Mouse (Mus musculus): ENCODE data around the gene Arl4d. TPM values are rescaled to one million over a fixed set of nuclear protein-coding genes. Genes with fewer than 3 reads are reported as not detected.
A peak's percentile ranks its signal among the peaks of the same experiment; 100 is the strongest.
"Not testable (repeated sequence)": the region's sequence is repeated elsewhere in the genome, so short reads cannot be mapped to it uniquely, and the experiment has no call there.

Arl4d gene
- polyA plus RNA-seq, 1 experiment from 2014 or later = 10.9 TPM

DNA sequence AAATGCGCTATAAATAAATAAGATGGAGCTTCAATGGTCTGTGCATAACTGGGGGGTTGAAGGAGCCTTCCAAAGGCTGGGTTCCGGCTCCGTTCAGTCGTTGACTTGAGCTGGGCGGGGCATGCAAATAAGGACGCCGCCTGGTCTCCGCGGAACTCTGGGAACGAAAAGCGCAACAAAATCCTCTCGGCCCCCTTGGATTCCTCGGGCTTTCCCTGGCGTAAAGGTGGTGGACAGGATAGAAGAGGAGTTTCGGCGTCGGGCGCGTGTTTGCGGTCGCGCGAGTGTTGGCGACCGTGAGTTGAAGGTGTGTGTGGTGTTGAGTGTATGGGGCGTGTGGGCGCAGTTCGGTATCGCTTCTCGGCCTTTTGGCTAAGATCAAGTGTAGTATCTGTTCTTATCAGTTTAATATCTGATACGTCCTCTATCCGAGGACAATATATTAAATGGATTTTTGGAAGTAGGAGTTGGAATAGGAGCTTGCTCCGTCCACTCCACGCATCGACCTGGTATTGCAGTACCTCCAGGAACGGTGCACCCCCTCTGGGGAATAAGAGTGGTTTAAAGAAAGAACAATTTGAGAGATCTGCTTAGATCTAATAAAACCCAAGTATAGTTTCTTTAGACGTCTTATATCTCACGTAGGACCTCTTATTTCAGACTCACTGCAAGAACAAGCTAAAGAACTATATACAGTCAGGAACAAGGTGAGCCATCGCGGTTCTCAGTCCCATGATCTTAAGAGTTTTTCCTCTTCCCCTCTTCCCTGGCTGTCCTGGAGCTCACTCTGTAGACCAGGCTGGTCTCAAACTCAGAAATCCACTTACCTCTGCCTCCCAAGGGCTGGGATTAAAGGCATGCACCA is 7.2 kb upstream of the Arl4d start:
- not testable (repeated sequence) for H3K36me3 ChIP-seq; H3K27me3 ChIP-seq (ENCODE audit: insufficient read depth, poor library complexity, severe bottlenecking); H3K9me3 ChIP-seq
- Histone ChIP-seq H3K4me1 (peaks cover 11% of the 10 kb centered on the region), H3K27ac (peak overlapping the region; percentile 96), H3K4me3 (peak overlapping the region; percentile 46)
- WGBS = 0% methylated on average over 38 of the region's 40 CpGs
- DNase-seq (ENCODE audit: low spot score) = peak; percentile 94

DNA sequence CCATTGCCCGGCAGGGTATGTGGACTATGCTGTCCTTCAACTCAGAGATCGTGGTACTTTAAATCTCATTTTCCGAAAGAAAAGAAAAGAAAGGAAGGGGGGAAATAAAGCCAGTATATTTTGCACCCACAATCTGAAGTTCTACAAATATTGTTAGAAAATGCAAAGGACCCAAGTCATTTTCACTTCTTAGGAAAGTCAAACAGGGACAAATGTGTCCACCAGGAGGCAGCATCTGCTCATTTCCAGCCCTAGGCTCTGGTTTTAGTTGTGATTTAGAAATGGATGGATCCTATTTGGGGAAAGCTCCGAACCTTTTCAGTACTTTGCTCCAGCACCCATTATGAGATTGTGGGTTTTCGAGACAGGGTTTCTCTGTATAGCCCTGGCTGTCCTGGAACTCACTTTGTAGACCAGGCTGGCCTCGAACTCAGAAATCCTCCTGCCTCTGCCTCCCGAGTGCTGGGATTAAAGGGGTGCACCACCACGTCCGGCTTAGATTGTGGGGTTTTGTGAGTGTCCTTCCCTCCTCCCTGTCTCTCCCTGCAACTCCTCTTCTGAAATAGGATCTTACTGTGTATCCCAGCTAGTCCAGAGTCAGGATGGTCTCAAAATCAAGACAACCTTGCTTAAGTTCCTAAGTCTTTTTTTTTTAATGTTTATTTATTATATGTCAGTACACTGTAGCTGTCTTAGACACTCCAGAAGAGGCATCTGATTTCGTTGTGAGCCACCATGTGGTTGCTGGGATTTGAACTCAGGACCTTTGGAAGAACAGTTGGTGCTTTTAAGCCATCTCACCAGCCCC is 6.4 kb upstream of the Arl4d start:
- Histone ChIP-seq H3K36me3 (no peaks in the 10 kb centered on the region), H3K4me3 (no peak overlapping the region), H3K4me1 (peaks cover 19% of the 10 kb centered on the region), H3K27ac (no peak overlapping the region), H3K27me3 (ENCODE audit: insufficient read depth, poor library complexity, severe bottlenecking) (no peaks in the 10 kb centered on the region), H3K9me3 (no peaks in the 10 kb centered on the region)
- no peak for DNase-seq (ENCODE audit: low spot score)
- 30% methylated on average over 10 of the region's 10 CpGs for WGBS

DNA sequence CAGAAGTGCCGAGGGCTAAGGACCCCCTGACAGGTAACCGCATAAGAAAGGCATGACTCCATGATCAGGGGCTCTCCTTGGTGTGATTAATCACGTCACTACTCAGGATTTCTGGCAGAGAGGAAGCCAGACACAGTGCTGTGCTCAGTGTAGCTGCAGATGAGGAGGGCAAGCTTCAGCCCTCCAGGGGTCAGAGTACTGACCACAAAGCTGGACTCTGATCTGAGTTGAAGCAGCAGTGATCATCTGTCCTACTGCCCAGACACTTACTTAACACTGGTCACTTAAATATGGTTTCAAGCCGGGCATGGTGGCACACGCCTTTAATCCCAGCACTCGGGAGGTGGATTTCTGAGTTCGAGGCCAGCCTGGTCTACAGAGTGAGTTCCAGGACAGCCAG is 4.2 kb upstream of the Arl4d start:
- Histone ChIP-seq H3K27ac (no peak overlapping the region), H3K4me1 (peaks cover 31% of the 10 kb centered on the region), H3K9me3 (no peaks in the 10 kb centered on the region), H3K36me3 (no peaks in the 10 kb centered on the region), H3K27me3 (ENCODE audit: insufficient read depth, poor library complexity, severe bottlenecking) (no peaks in the 10 kb centered on the region), H3K4me3 (no peak overlapping the region)
- DNase-seq (ENCODE audit: low spot score) = no peak
- WGBS = 59% methylated on average over 7 of the region's 7 CpGs

DNA sequence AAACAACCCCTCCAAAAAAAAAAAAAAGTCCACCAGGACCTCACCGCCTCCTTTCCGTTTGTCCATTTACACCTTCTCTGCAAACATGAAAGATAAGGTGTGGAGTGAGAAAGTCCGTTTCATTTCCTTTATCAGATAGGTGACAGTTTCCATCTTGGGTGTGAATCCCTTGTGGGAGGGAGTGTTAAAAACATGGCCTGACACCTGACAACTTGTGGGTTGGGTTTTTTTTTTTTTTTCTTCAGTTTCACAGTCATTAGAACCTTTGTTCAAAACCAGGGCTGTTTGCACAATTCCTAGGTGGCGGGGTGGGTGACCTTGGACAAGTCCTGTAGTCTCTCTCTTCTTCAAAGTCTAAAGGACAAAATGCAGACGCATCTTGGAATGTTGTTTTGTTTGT is 3.6 kb upstream of the Arl4d start:
- Histone ChIP-seq H3K4me1 (peaks cover 36% of the 10 kb centered on the region), H3K27ac (no peak overlapping the region)
- 27% methylated on average over 5 of the region's 5 CpGs for WGBS

DNA sequence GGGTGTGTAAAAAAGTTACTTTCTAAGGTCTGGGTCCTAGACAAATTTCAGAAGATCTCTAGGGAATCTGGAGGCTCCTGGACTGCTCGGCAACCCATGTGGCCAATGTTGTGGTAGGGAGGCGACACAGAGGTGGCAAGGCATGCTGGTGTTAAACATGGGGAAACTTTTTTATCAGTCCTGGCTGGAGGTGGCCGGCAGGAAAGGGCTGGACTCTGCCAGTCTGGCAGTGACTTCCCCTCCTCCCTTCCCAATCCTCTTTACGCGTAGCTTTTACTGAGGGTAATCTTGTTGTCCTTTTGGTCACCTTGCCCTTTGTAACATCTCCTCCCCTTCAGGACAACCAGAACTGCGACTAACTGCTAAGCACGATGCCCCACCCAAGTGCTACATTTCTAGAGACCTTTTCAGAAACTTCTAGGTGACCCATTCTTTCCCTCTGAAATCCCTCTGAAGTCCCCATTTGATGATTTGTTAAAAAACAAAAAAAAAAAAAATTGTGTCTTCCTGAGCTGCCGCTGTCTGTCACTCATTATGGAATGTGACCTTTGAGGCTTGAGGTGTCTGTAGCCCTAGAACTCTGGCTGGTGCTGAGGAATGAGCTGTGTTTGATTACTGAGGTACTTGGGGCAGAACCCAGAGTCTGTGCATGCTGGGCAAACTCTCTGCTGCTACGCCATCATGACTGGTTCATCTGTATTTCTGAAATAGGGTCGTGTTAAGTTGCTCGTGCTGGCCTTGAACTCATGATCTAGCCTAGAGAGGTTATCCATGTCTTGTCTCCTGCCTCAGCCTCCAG is 1.9 kb upstream of the Arl4d start:
- Histone ChIP-seq H3K4me1 (peaks cover 45% of the 10 kb centered on the region), H3K27ac (peak overlapping the region; percentile 70), H3K4me3 (no peak overlapping the region), H3K9me3 (no peaks in the 10 kb centered on the region), H3K36me3 (no peaks in the 10 kb centered on the region), H3K27me3 (ENCODE audit: insufficient read depth, poor library complexity, severe bottlenecking) (no peaks in the 10 kb centered on the region; the same call in 1 of the 2 replicates)
- peak; percentile 71 for DNase-seq (ENCODE audit: low spot score)
- 26% methylated on average over 11 of the region's 11 CpGs for WGBS

More for the DNA sequence above, 3.6 kb upstream of the Arl4d start:
- Histone ChIP-seq H3K36me3 (no peaks in the 10 kb centered on the region), H3K9me3 (no peaks in the 10 kb centered on the region), H3K4me3 (no peak overlapping the region), H3K27me3 (ENCODE audit: insufficient read depth, poor library complexity, severe bottlenecking) (no peaks in the 10 kb centered on the region; the same call in 1 of the 2 replicates)
- no peak for DNase-seq (ENCODE audit: low spot score)

DNA sequence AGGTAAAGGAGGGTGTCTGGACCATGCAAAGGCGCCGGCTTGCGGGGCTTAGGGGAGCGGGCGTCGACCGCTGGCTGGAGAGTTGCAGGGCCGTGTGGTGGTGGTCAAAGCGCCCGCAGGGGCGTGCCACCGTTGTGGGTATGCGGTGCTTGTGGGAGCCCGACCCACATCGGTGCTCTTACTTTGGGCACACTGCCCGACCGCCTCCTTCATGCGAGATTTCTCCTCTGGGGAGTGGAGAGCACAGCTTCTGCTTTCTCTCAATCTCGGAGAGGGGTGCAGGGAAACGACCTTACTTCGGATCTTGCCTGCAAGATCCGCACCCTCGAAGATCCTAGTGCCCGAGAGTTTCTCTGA is 273 bp downstream of the Arl4d start:
- H3K27ac ChIP-seq = peak overlapping the region; percentile 82
- WGBS = under 1% methylated on average over 24 of the region's 24 CpGs
- H3K4me1 ChIP-seq = peaks cover 67% of the 10 kb centered on the region

DNA sequence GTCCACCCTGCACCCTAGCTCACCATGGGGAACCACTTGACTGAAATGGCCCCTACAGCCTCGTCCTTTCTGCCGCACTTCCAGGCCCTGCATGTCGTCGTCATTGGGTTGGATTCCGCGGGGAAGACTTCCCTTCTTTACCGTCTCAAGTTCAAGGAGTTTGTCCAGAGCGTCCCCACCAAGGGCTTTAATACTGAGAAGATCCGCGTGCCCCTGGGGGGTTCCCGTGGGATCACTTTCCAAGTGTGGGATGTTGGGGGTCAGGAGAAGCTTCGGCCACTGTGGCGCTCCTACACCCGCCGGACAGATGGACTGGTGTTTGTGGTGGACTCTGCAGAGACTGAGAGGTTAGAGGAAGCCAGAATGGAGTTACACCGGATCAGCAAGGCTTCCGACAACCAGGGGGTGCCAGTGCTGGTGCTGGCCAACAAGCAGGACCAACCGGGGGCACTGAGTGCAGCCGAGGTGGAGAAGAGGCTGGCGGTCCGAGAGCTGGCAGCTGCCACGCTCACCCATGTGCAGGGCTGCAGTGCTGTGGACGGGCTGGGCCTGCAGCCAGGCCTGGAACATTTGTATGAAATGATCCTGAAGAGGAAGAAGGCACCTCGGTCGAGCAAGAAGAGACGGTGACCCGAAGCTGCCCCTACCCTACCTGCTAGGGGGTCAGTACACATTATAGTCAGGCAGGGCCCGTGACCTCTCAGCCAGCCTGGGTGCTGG is 1.4 kb downstream of the Arl4d start:
- 54% methylated on average over 28 of the region's 28 CpGs for WGBS
- H3K4me1 ChIP-seq = peaks cover 67% of the 10 kb centered on the region
- H3K4me3 ChIP-seq = peak overlapping the region; percentile 67
- H3K9me3 ChIP-seq = no peaks in the 10 kb centered on the region
- H3K36me3 ChIP-seq = no peaks in the 10 kb centered on the region
- DNase-seq (ENCODE audit: low spot score) = no peak
- H3K27ac ChIP-seq = peak overlapping the region; percentile 42
- no peaks in the 10 kb centered on the region; the same call in 1 of the 2 replicates for H3K27me3 ChIP-seq (ENCODE audit: insufficient read depth, poor library complexity, severe bottlenecking)

More for the DNA sequence above, 273 bp downstream of the Arl4d start:
- Histone ChIP-seq H3K9me3 (no peaks in the 10 kb centered on the region), H3K27me3 (ENCODE audit: insufficient read depth, poor library complexity, severe bottlenecking) (no peaks in the 10 kb centered on the region; the same call in 1 of the 2 replicates), H3K4me3 (peak overlapping the region; percentile 67), H3K36me3 (no peaks in the 10 kb centered on the region)
- no peak for DNase-seq (ENCODE audit: low spot score)

DNA sequence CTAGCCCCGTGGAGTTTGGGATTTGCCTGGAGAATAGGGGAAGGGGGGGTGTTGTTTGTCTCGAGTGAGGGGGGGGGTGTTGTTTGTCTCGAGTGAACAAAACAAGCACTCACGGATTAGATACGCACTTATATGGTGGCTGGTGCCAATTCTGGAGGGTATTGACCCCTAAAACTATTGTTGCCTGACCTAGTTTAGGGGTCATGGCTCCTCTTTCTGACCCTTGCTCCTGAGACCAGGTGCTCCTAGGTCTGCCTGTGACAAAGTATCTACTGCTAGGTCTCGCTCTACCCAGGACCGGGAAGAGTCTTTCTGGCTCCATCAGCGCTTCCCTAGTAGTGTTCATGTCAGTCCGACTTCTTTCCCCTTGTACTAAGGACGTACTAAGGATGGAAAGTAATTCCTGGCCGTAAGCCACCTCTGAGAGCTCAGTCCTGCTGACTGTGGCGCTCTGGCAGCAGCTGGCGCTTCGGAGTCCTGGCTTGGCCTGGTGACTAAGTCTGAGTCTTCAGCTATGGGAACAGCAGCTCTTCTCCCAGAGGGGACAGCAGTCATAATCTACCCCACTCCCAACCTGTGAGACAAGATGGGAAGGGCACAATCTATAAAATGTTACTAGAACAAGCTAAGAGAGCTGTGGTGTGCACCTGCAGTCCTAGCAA is 2.7 kb downstream of the Arl4d start:
- no peak for DNase-seq (ENCODE audit: low spot score)
- Histone ChIP-seq H3K4me3 (peak overlapping the region; percentile 39), H3K4me1 (peaks cover 70% of the 10 kb centered on the region), H3K36me3 (no peaks in the 10 kb centered on the region), H3K27ac (peak overlapping the region; percentile 69), H3K27me3 (ENCODE audit: insufficient read depth, poor library complexity, severe bottlenecking) (no peaks in the 10 kb centered on the region; the same call in 1 of the 2 replicates), H3K9me3 (no peaks in the 10 kb centered on the region)
- 55% methylated on average over 14 of the region's 14 CpGs for WGBS

DNA sequence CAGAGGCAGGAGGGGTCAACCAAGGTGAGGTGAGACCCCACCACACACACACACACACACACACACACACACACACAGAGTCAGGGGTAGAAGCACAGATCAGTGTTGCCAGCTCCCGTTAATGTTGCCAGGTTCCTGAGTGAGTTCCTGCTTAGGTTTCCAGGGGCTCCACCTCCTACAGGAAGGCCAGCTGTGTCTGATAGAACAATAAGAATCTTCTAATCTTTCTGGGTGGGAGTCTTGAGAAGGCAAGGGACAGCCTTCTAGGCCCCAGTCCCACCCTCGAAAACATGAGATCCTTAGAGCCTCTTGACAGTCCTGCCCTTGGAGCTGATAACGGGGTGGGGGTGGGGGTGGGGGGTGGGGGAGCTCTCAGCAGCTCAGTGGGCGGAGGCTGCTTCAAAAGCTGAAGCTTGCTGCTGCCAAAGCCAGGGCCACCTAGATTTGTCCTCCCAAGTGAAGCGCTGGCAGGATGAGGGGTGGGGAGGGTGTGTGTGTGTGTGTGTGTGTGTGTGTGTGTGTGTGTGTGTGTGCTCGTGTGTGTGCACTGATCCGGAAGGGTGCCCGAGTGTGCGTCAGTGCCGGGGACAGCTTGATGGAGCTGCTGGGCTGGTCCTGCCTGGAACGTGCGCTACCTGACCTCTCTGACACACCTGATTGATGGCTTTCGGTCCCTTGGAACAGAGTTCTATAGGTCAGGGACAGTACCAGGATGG is 3.4 kb downstream of the Arl4d start:
- Histone ChIP-seq H3K4me3 (peak overlapping the region; percentile 39), H3K27ac (peak overlapping the region; percentile 69), H3K9me3 (no peaks in the 10 kb centered on the region), H3K4me1 (peaks cover 70% of the 10 kb centered on the region), H3K27me3 (ENCODE audit: insufficient read depth, poor library complexity, severe bottlenecking) (no peaks in the 10 kb centered on the region; the same call in 1 of the 2 replicates), H3K36me3 (no peaks in the 10 kb centered on the region)
- 12% methylated on average over 13 of the region's 13 CpGs for WGBS
- peak; percentile 81 for DNase-seq (ENCODE audit: low spot score)

DNA sequence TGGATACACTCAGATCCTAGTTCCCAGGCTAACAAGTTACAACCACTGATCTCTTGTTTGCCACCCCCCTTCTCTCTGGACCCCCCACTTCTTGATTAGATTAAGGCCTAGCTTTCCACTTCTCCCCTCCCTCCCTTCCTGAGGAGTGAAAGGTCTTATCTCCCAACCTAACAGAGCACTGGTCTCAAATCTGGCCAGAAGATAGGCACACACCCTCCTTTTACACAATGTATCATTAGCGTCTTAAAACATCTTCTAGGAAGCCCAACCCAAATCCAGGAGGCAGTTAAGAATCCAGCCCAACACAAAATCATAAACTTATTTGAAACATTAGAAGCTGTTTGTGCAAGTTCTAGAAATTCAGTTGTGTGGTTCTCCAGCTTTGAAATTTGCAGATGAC is 5.0 kb downstream of the Arl4d start:
- Histone ChIP-seq H3K4me3 (no peak overlapping the region), H3K4me1 (peaks cover 70% of the 10 kb centered on the region), H3K9me3 (no peaks in the 10 kb centered on the region), H3K27me3 (ENCODE audit: insufficient read depth, poor library complexity, severe bottlenecking) (no peaks in the 10 kb centered on the region; the same call in 1 of the 2 replicates), H3K27ac (no peak overlapping the region), H3K36me3 (no peaks in the 10 kb centered on the region)
- DNase-seq (ENCODE audit: low spot score) = no peak
- 13% methylated on average over 1 of the region's 1 CpGs for WGBS

DNA sequence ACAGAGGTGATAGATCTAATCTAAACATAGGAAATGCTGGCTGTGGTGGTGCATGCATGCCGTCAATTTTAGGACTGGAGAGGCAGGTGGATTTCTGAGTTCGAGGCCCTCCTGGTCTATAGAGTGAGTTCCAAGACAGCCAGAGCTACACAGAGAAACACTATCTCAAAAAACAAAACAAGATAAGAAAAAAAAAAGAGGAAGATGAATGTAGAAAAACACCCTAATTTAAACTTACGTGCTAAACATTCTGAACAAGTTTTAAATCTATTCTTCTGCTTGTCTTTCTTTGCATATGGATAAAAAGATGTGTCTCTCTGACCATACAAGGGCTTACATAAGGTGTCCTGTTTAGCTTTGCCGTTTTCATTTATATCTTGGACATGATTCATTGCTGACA is 5.9 kb downstream of the Arl4d start:
- Histone ChIP-seq H3K9me3 (no peaks in the 10 kb centered on the region), H3K4me1 (peaks cover 66% of the 10 kb centered on the region), H3K36me3 (no peaks in the 10 kb centered on the region), H3K27ac (no peak overlapping the region), H3K27me3 (ENCODE audit: insufficient read depth, poor library complexity, severe bottlenecking) (no peaks in the 10 kb centered on the region; the same call in 1 of the 2 replicates), H3K4me3 (no peak overlapping the region)
- 66% methylated on average over 4 of the region's 4 CpGs for WGBS
- DNase-seq (ENCODE audit: low spot score) = no peak

Measured in heart, embryonic 10.5 days (tissue).